Mouse (Mus musculus): Measurements from ENCODE around the gene Tatdn3.
"Not testable (repeated sequence)": the region's sequence is repeated elsewhere in the genome, so short reads cannot be mapped to it uniquely, and the experiment has no call there.

Tatdn3 gene

DNA sequence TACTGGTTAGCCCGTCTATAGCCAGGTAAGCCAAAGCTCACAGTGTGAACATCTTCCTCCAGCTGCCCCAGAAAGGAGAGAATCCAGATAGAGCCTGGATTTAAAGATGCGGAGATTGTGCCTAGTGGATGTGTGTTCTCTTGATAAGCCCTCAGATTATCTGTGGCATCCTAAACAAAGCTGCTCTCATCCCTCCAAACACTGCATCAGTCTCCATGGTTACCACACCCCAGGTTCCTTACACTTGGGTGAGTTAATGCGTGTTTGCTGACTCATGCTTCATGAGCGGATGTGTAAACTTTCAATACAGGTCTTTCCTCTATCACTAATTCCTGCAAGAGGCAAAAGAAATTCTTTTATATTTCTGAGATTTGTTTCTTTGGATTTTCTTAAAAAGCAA is 27.1 kb downstream of the Tatdn3 start:
- DNase-seq (ENCODE audit: low read depth, low spot score): peak; percentile 31

DNA sequence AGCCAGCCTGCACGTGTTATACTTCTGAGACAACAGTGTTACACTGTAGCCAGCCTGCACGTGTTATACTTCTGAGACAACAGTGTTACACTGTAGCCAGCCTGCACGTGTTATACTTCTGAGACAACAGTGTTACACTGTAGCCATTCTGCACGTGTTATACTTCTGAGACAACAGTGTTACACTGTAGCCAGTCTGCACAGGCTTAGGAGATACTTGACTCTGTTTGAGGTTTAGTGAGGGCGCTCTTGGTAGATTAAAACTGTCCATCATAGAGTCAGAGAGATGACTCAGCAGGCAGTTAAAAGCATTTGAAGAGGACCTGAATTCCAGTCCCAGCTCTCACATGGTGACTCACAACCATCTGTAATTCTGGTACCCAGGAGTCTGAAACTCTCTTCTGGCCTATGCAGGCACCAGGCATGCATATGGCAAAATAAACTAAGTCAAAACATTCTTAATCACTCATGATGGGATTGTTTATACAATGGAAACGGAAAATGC is 31.8 kb downstream of the Tatdn3 start:
- not testable (repeated sequence) for DNase-seq (ENCODE audit: low read depth, low spot score)

DNA sequence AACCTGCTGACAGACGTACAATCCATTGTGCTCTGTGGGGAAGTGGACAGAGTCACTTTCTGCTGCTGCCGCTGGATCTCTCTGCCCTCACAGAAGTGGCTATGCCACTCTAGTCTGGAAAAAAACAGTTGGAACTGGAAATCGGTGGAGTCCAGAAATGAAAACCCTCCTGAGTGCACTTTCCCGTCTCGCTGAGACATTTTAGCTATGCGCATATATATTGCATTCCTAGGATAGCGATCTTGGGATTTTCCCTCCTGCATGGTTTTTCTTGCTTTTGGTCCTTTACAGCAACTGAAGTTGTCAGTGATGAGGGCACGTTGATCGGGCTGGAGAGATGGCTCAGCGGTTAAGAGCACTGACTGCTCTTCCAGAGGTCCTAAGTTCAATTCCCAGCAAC is 32.5 kb downstream of the Tatdn3 start:
- DNase-seq (ENCODE audit: low read depth, low spot score): no peak

DNA sequence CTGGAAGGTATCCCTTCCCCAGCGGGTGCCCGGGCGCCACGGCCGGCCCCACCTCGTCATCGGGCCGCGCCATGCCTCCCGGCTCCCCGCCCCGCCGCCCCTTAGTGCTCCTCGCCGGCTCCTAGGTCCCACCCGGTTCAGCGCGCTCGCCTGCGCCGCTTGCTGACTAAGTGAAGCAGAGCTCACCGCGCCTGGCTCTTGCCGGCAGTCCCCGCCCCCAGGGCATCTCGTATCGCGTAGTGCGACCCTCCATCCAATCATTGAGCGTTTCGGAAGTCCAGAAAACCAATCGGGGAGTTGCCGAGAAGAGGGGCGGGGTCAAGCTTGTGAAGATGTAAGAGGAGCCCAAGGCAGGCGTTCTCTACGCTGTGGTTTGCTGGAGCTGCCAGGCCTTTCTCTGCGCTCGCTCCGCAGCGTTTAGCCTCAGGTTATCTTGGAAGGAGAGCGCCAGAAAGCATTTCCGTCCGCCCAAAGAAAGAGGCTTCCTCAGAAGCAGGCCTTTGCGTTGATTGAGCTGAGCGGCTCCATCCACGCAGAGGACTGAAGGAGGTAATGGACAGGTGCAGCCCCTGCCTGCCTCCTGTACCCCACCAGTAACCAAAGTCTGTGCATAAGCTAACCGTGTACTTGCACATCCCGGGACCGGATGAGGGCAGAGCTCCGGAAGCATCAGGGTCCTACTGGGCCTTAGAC is 36.6 kb downstream of the Tatdn3 start, which contains the start of gene Flvcr1:
Gene Flvcr1, minus strand, starts transcription at position 138 of the 693 bp plus-strand sequence.
- DNase-seq (ENCODE audit: low read depth, low spot score): peak; percentile 100

DNA sequence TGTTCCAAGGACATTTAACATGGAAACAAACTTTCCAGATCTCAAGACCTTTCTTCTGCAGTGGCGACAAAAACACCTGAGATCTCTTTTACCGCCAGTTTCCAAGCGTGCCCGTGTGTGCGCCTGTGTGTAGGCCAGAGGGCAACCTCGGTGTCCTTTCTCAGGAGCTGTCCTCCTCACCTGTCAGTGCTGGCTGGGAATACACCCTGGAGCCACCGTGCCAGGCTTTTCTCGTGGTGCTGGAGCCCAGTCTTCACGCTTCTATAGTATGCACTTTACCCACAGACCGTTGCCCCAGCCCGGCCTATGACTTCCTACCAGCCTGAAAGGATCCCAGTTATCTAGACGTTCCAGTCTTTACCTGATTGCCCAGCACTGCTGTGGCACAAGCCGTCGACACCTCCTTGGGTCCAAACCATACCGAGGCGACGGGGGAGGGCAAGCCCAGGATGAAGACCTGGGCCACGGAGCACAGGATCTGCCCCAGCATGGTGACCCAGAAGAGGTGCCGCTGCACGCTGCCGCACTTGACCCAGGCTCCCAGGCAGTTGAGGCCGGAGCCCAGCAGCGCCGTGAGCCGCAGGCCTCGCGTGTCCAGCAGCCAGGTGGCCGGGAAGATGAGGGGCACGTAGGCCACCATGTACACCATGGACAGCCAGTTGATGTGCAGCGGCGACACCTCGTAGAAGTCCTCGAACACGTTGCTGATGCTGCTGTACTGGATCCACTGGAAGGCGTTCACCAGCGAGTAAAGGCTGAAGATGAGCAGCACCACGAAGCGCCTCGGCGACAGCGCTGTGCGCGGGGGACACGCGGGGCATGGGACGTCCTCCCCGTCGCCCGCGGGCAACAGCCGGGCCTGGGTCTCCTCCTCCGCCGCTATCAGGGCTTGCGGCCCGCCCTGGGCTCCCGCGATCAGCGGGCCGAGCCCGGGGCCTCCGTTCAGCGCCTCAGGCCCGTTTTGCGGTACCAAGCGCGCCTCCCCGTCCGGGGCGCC is 37.4 kb downstream of the Tatdn3 start:
- DNase-seq (ENCODE audit: low read depth, low spot score): peak; percentile 35

DNA sequence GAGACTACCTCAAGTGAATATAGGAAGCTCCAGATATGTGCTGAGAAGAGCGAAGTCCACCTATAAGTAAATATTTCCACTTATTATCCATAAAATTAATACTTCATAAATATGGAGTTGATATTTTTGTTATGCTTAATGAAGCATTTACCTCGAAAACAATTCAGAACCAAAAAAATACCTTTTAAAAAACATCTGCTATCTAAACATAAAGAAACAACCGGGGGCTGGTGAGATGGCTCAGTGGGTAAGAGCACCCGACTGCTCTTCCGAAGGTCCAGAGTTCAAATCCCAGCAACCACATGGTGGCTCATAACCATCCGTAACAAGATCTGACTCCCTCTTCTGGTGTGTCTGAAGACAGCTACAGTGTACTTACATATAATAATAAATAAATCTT is 38.9 kb downstream of the Tatdn3 start:
- DNase-seq (ENCODE audit: low read depth, low spot score): not testable (repeated sequence)

DNA sequence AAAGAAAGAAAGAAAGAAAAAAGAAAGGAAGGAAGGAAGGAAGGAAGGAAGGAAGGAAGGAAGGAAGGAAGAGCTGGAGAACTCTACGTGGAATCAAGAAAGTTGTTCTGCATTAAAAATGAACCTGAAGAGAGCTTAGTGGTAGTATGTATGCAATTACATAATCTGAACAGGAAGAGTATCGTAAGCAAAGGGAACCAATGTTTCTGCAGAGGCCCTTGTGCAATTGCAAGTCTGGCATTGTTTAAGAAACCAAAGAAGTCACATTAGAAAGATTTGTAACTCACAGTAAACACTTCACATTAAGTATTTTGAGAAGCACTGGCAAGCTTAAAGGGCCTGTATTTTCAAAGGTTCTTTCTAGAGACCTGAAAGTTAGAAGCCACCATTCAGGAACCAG is 39.6 kb downstream of the Tatdn3 start:
- no peak for DNase-seq (ENCODE audit: low read depth, low spot score)

DNA sequence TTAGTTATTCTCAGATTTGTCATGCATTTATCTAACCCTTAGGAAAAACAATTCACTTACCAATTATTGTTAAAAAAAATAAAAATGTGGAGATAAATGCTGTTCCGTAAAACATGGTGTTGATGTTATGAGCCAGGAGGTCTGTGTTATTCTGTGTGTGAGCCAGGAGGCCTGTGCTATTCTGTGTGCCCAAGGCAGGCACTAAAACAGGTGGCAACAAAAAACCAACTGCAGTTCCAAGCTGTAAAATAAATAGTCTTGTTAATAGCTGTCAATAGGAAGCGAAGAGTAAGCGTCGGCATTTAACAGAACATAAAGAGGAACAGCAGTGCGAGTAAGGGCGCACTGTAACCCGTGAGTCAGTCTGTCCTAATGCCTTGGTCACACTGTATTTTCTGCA is 41.7 kb downstream of the Tatdn3 start:
- no peak for DNase-seq (ENCODE audit: low read depth, low spot score)

DNA sequence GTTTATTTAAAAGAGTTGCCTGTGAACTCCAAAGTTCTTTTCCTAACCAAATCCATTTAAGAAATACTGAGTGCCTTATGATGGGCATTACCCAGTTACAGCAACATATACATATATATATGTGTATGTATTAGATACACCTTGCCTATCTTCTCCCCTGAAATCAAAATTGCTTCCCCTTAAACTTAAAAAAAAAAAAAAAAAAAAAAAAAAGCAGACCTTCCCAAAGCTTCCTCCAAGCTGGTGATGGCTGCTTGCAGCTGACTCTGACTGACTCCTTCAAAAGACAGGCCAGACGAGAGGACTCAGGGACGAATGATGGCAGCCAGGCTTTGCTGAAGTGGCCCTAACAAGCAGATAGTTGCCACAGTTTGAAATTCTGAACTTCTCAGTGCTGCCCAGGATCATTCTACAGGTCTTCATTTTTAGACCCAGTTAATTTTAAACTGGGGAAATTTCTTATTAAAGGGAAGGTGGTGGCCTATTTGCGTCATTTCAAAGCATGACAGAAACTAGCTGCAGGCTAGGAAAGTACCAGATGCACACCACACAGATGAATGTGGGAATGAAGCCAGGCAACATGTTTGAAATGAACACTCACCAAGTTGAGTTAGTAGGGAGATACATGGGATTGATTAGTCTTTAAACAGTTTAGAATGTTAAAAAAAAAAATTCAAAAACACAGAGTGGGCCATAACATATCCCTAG is 42.4 kb downstream of the Tatdn3 start:
- no peak for DNase-seq (ENCODE audit: low read depth, low spot score)

DNA sequence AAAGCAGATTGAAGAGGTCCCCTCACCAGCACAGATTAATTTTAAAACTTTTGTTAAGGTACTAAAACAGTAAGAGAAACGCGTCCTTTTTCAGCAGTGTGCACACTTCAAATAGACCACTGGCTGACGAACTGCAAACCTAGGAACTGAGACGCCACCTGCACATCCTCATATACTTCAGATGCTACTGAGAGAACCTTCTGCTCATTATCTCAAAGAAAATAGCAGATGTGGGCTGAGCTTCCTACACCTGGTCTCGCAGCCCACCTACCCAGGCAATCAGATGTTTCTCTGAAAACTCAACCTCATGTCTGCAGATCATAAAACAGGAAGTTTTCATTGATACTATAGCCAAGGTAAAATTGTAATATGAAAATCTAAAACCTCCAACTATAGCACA is 42.9 kb downstream of the Tatdn3 start:
- no peak for DNase-seq (ENCODE audit: low read depth, low spot score)

DNA sequence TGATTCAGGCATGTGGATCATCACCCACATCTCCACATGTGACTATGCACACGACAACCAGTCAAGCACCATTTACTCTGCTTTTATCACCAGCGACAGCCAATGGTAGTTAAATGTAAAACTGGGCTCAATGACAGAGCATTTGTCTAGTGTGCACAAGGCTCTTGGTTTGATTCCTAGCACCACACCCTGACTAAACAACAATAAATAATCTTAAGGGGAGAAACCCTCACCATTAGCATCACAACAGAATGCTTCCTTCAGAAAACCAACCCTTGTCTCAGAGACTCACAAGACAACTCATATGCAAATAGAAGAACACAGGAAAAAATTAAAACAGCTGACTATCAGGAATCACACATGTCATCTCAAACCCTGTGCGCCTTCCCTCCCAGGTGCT is 48.5 kb downstream of the Tatdn3 start:
- no peak for DNase-seq (ENCODE audit: low read depth, low spot score)

DNA sequence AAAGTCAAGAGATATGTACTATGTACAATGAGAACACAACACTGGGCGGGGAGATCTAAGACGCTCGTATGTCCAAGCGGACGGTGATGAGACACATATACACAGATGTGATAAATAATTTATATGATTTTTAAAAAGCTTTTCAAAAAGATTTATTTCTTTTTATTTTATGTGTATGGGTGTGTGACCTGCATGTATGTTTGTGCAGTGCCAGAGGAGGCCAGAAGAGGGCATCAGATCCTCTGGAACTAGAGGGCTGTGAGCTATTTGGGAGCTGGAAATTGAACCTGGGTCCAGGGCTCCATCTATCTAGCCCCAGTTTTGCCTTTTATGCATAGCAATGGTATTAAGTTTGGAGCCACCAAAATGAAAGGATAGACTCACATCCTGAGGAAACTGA is 54.0 kb downstream of the Tatdn3 start:
- no peak for DNase-seq (ENCODE audit: low read depth, low spot score)

DNA sequence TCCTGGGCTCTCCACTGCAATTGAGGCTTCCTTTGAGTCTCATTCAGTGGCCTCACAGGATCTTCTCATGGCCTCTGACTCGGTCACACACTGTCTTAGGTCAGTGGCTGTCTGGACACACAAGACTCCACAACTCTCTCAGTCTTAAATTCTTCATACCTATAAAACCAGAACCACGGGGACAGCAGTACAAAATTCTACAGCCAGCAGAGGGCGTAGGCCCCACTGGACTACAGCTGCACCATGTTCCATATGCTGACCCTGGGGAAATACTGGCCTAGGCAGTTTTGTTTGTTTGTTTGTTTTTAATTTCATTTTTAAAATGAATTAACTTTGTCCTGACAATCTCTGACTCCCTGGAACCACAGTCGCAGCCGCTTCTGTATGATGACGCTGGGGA is 60.5 kb downstream of the Tatdn3 start:
- DNase-seq (ENCODE audit: low read depth, low spot score): no peak

DNA sequence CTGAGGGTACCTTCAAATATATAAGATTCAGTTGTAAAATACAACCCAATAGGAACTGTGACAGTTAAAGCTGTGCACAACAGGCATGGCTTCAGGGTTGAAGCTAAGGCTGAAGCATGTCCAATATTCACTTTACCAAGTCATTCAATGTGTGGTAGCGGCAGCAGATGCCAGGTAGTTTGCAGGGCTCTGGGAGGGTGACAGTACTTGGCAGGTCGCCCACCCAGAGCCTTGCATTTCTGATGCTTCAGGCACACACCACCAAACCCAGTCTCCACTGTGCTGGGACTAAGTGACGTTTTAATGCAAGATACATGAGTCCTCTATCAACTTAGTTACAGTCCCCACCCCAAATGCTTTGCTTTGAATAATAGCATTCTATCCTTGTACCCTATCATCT is 62.0 kb downstream of the Tatdn3 start:
- no peak for DNase-seq (ENCODE audit: low read depth, low spot score)

DNA sequence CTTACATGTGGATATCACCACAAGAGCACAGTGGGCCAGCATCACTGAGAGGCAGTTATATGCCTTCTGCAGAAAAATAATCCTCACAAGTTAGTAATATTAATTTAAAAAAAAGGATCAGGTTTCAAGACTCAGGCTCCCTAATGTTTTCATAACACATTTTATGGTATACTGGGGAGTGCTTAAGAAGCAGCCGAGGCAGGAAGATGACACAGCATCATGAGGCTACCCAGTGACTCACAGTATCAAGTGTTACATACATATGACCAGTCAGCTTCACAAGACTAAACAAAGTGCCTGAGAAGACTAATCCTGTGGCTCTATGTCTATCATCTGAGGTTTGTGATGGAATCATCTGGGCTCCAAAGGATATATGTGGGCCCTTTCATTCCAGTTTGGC is 64.7 kb downstream of the Tatdn3 start:
- DNase-seq (ENCODE audit: low read depth, low spot score): no peak

DNA sequence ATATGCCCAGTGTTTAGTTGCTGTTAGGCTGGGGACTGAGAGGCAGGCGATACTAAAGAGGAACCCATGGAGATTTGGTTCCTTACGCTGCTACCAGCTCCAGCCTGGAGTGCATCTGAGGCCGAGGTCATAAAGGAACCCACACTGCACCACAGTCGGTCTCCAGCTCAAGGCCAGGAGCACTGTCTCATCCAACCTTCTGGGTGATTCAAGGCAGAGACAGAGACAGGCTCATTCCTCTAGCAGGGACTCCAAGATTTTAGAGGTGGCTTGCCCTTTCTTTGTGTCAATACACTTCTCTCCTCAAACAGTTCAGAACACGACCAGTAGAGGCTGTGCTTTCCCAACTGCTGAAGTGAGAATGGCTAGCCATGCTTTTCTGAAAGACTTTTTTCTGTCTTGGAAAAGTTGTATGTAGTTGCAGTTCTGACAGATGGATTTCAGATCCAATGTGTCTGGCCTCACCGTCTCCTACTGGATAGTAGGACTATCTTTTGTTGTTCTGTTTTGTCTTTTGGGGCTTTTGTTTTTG is 66.3 kb downstream of the Tatdn3 start:
- no peak for DNase-seq (ENCODE audit: low read depth, low spot score)

Measured in mesoderm, embryonic 11.5 days (tissue).